Mouse (Mus musculus) hindbrain, embryonic 11.5 days (tissue): ENCODE measurements around the gene Dnah17. TPM values are rescaled to one million over a fixed set of nuclear protein-coding genes. Genes with fewer than 3 reads are reported as not detected.

Experiments
- ATAC-seq: fragments of 200-750 bp; cut with Nextera tagmentation; 2 replicates; pipeline ENCODE4 v1.8.0; 2017; ENCODE audit warnings: mild to moderate bottlenecking, moderate TSS enrichment, moderate library complexity; ENCODE audit not compliant: low FRiP score
- DNase-seq: peaks from one replicate; pipeline ENCODE4 v3.0.0-alpha.2; 2015; ENCODE audit warnings: low spot score
- H3K27ac ChIP-seq: fragments of 300-500 bp; sonication (generic); 2 replicates; pipeline ENCODE4 v1.5.1; 2014; ENCODE audit warnings: mild to moderate bottlenecking, low read depth, low read length
- H3K27me3 ChIP-seq: fragments of 300-500 bp; sonication (generic); 2 replicates; pipeline ENCODE4 v1.6.1; 2014; ENCODE audit warnings: mild to moderate bottlenecking, low read length, moderate library complexity, mixed read lengths; ENCODE audit not compliant: control insufficient read depth, insufficient read depth
- H3K36me3 ChIP-seq: fragments of 300-500 bp; sonication (generic); 2 replicates; pipeline ENCODE4 v1.6.1; 2014; ENCODE audit warnings: mild to moderate bottlenecking, low read length, moderate library complexity, mixed read lengths; ENCODE audit not compliant: control insufficient read depth, insufficient read depth
- H3K4me1 ChIP-seq: fragments of 300-500 bp; sonication (generic); replicated peaks from 2 replicates; pipeline ENCODE4 v1.6.1; 2014; ENCODE audit warnings: low read length, mixed read lengths; ENCODE audit not compliant: control insufficient read depth, insufficient read depth
- H3K4me2 ChIP-seq: fragments of 300-500 bp; sonication (generic); replicated peaks from 2 replicates; pipeline ENCODE4 v1.6.1; 2014; ENCODE audit warnings: mild to moderate bottlenecking, low read depth, low read length
- H3K4me3 ChIP-seq: fragments of 300-500 bp; sonication (generic); 2 replicates; pipeline ENCODE4 v1.5.1; 2014; ENCODE audit warnings: low read depth, low read length
- H3K9ac ChIP-seq: fragments of 300-500 bp; sonication (generic); 2 replicates; pipeline ENCODE4 v1.6.1; 2014; ENCODE audit warnings: low read depth, low read length
- H3K9me3 ChIP-seq: fragments of 300-500 bp; sonication (generic); 2 replicates; pipeline ENCODE4 v1.6.1; 2016; ENCODE audit warnings: low read length; ENCODE audit not compliant: control insufficient read depth
- WGBS: fragments of 180-500 bp; shearing (Covaris S2); extraction: QIAGEN DNeasy Blood & Tissue Kit; methylation state at CpG from one replicate; pipeline ENCODE4 v1.1.7; 2014; 5-methylcytosine and 5-hydroxymethylcytosine counted together
- polyA plus RNA-seq: library from polyadenylated mRNA; unstranded; fragments of >200 nt; fragmentation: Nextera tagmentation; extraction: Ambion mirVana; gene quantifications from 2 replicates; pipeline ENCODE4 v1.2.1, GENCODE M21; 2014

Gene Dnah17
- polyA plus RNA-seq, 1 experiment from 2014 or later: 0.17 TPM

DNA sequence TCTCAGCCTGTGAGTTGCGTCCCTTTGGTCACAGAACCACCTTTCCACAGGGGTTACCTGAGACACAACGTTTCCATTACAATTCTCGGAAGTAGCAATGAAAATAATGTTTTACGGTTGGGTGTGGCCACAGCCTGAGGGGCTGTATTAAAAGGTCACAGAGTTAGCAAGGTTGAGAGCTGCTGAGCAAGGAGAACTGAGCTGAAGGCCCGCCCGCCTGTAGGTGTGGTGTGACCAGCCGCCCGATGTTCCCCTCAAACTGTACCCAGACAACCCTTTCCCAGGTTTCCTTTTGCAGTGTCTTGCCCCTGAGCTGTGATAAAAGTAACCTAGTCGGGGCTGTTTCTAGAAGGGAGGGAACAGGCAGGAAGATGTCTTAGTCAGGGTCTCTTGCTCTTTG is 95.4 kb downstream of the Dnah17 start:
- Histone ChIP-seq H3K9ac (no peak overlapping the region), H3K9me3 (no peaks in the 10 kb centered on the region), H3K27ac (no peak overlapping the region), H3K27me3 (no peaks in the 10 kb centered on the region), H3K4me1 (no peaks in the 10 kb centered on the region), H3K4me3 (no peak overlapping the region), H3K4me2 (no peak overlapping the region), H3K36me3 (no peaks in the 10 kb centered on the region)
- 85% methylated on average over 9 of the region's 9 CpGs for WGBS
- DNase-seq: no peak
- ATAC-seq: no peak

DNA sequence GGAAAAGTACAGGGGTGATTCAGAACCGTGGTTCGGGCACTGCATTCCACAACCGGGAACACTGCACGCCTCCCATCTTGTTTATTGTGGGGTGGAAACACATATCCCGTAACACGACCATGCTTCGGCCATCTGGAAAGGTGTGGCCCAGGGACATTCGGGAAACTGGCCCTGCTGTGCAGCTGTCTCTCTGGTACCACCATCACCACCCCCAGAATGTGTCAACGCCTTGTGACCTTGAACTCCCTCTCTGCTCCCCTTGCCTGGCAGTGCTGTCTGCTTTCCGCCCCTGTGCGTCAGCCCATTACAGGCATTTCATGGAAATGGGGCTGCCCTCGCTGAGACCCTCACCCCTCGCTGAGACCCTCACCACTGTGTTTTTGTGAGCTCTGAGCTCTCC is 96.0 kb downstream of the Dnah17 start:
- Histone ChIP-seq H3K4me1 (no peaks in the 10 kb centered on the region), H3K4me3 (no peak overlapping the region), H3K27ac (no peak overlapping the region), H3K4me2 (no peak overlapping the region), H3K9me3 (no peaks in the 10 kb centered on the region), H3K36me3 (no peaks in the 10 kb centered on the region; the same call in 1 of the 2 replicates), H3K27me3 (no peaks in the 10 kb centered on the region), H3K9ac (no peak overlapping the region)
- no peak for ATAC-seq
- WGBS: 87% methylated on average over 13 of the region's 13 CpGs
- no peak for DNase-seq

DNA sequence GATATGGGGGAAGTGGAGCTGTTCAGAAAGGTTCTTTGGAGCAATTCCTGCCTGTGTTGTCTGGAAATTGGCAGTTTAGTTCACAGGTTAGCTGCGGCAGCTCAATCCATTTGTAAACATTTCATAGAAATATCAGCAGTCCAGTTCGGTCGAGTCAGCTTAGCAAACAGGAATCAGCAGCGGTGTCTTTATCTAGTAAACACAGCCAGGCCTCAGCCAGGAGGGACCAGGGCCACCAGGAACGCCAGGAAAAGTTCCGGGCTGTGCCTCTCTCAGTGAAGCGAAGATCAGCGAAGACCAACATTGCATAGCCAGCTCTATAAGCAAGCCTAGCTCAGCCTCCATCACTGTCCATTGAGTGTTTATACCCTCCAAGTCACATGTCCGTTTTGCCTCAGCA is 99.3 kb downstream of the Dnah17 start:
- no peaks in the 10 kb centered on the region for H3K9me3 ChIP-seq
- no peaks in the 10 kb centered on the region for H3K4me1 ChIP-seq
- no peaks in the 10 kb centered on the region for H3K27me3 ChIP-seq
- H3K36me3 ChIP-seq: no peaks in the 10 kb centered on the region; the same call in 1 of the 2 replicates
- no peak overlapping the region for H3K9ac ChIP-seq
- H3K4me2 ChIP-seq: no peak overlapping the region
- DNase-seq: no peak
- H3K27ac ChIP-seq: no peak overlapping the region
- 93% methylated on average over 9 of the region's 9 CpGs for WGBS
- no peak for ATAC-seq
- H3K4me3 ChIP-seq: no peak overlapping the region

DNA sequence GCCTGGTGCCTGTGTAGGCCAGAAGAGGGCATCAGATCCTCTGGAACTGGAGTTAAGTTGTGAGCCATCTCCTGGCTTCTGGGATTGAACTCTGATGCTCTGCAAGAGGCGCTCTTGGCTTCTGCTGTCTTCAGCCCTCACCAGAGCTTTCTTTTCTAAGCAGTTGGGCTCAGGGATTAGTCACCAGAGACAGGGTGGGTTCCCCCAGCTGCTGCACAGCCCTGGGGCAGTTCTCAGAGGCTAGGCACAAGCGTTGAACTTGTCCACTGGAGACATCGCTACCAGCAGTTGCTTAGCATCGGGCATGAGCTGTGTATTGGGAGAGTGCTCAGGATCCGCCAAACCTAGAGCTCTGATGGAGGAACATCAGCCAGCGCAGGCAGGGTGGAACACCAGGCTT is 101.3 kb downstream of the Dnah17 start:
- H3K27ac ChIP-seq: no peak overlapping the region
- 97% methylated on average over 6 of the region's 6 CpGs for WGBS
- no peaks in the 10 kb centered on the region; the same call in 1 of the 2 replicates for H3K36me3 ChIP-seq
- H3K9me3 ChIP-seq: no peaks in the 10 kb centered on the region
- H3K27me3 ChIP-seq: no peaks in the 10 kb centered on the region
- H3K4me1 ChIP-seq: no peaks in the 10 kb centered on the region
- no peak overlapping the region for H3K4me2 ChIP-seq
- no peak for DNase-seq
- H3K4me3 ChIP-seq: no peak overlapping the region
- no peak for ATAC-seq
- no peak overlapping the region for H3K9ac ChIP-seq

DNA sequence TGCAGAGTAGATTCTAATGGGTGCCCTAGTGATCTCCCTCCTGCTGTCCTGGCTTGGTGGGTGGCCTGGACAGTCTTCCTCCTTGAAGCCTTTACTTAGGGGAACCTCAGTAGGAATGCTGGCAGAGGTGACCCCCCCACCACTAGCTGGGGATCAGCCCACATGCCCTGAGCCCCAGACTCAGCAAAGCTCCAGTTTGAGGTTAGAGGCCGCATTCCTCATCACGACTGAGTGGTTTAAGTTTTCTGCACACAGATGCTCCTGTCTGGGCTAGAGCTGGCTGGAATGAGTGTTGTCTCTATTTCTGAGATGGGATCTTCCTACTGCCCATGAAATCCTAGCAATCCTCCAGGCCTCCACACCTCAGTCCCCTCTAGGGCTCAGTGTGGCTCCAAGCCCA is 106.3 kb downstream of the Dnah17 start:
- H3K4me1 ChIP-seq: no peaks in the 10 kb centered on the region

DNA sequence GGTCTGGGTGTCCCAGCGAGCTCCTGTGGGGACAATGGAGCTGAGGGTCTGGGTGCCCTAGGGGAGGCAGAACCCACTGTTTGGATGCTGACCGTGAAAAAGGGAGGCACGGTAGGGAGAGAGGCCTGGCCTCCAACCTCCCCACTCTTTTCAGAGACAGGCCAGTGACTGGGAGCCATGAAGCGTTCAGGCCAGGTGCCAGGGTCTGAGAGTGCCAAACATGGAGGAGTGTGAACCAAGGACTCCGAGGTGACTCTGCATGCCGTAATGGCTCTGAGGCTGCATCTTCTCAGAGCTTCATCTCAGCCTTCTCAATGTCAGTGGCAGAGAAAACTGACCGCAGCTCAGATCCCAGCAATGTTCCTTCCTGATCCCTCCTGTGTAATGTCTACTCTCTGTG is 107.0 kb downstream of the Dnah17 start:
- Histone ChIP-seq H3K36me3 (no peaks in the 10 kb centered on the region), H3K4me1 (no peaks in the 10 kb centered on the region), H3K4me3 (no peak overlapping the region), H3K9ac (no peak overlapping the region), H3K27ac (no peak overlapping the region), H3K27me3 (no peaks in the 10 kb centered on the region), H3K4me2 (no peak overlapping the region), H3K9me3 (no peaks in the 10 kb centered on the region)
- ATAC-seq (no peak), DNase-seq (no peak)
- 96% methylated on average over 7 of the region's 7 CpGs for WGBS

More for the DNA sequence above, 106.3 kb downstream of the Dnah17 start:
- Histone ChIP-seq H3K27me3 (no peaks in the 10 kb centered on the region), H3K9ac (no peak overlapping the region), H3K9me3 (no peaks in the 10 kb centered on the region), H3K36me3 (no peaks in the 10 kb centered on the region; the same call in 1 of the 2 replicates), H3K27ac (no peak overlapping the region), H3K4me2 (no peak overlapping the region), H3K4me3 (no peak overlapping the region)
- WGBS: 69% methylated on average over 2 of the region's 2 CpGs
- no peak for ATAC-seq
- no peak for DNase-seq

DNA sequence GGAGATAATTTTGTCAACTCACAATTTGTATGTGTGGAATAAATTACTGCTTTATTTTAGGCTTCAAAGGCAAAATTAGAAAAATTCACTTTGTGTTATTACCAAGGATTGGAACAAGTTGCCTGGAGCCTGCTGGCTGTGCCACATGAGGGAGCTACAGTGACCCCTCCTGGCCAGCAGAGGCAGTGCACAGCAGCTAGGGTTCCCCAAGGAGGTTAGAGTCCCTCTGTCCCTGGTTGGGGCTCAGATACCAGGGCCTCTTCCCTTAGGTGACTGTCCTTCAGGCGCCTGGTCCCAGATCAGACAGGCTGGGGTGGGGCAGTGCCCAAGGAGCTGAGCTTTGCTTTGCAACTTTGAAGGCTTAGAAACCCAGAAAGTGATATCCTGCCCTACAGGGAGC is 108.6 kb downstream of the Dnah17 start:
- H3K9me3 ChIP-seq: no peaks in the 10 kb centered on the region
- ATAC-seq: no peak
- WGBS: 50% methylated on average over 1 of the region's 1 CpGs
- no peak overlapping the region for H3K4me3 ChIP-seq
- H3K27me3 ChIP-seq: no peaks in the 10 kb centered on the region
- DNase-seq: peak; percentile 81
- H3K36me3 ChIP-seq: no peaks in the 10 kb centered on the region
- no peak overlapping the region for H3K4me2 ChIP-seq
- H3K27ac ChIP-seq: no peak overlapping the region
- no peak overlapping the region for H3K9ac ChIP-seq
- no peaks in the 10 kb centered on the region for H3K4me1 ChIP-seq

DNA sequence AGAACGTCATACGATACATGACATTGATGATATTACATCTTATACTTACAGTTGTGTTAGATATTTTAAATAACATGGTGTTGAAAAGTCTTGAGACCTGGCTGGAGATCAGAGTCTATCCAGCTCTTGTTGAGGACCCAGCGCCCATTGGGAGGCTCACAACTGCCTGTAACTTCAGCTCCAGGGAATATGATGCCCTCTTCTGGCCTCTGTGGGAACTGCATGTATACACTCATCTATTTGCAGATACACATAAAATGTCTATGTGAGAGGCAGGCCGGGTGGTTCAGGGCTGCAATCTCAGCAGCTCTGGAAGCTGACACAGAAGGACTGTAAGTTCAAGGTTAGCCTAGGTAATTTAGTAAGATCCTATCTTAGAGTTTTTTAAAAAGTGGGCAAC is 112.1 kb downstream of the Dnah17 start:
- Histone ChIP-seq H3K9me3 (no peaks in the 10 kb centered on the region), H3K36me3 (no peaks in the 10 kb centered on the region), H3K4me3 (no peak overlapping the region), H3K27ac (no peak overlapping the region), H3K9ac (no peak overlapping the region), H3K4me2 (no peak overlapping the region), H3K27me3 (no peaks in the 10 kb centered on the region), H3K4me1 (no peaks in the 10 kb centered on the region)
- DNase-seq (no peak), ATAC-seq (no peak)
- WGBS: 97% methylated on average over 4 of the region's 4 CpGs

DNA sequence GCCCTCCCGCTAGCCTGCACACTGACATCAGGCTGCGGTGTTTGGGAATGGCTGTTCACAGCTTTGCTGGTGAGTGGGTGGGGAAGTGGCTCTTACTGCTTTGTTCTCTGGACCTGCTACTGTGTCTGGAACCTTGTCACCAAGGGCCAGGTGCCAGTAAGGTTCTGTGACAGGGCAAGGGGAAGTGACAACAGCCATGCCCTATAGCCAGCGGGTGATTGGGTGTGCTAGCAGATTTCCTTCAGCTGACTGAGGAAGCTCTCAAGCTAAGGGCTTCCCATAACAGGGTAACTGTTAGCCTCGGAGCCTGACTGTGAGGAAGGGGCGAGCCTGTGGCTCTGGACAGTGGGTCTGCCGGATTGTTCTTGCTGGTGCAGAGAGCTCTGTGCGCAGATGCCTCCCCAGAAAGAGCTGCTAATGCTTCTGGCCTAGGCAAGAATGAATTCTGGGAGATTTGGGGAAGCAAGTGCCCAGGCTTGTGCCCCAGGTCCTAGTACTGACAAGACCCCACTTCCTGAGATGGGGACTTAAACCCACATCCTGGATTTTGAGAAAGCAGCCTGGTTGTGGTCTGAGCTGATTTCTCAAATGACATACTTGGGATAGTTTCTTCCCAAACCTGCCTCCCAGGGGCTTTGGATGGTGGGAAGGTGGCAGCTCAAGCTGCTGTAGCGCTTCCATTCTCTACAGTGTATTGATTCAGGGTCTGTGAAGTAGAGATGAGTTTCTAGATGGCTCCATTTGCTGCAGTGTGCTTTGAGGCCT is 114.9 kb downstream of the Dnah17 start:
- no peak for DNase-seq
- 92% methylated on average over 8 of the region's 8 CpGs for WGBS
- Histone ChIP-seq H3K4me2 (no peak overlapping the region), H3K4me1 (no peaks in the 10 kb centered on the region), H3K36me3 (no peaks in the 10 kb centered on the region), H3K27ac (no peak overlapping the region), H3K27me3 (no peaks in the 10 kb centered on the region), H3K9ac (no peak overlapping the region), H3K4me3 (no peak overlapping the region), H3K9me3 (no peaks in the 10 kb centered on the region)
- no peak for ATAC-seq
